Mouse (Mus musculus) hindbrain, embryonic 10.5 days (tissue): ENCODE measurements at regions not wholly inside any gene's neighbourhood (a gene's known extent, or its start where the extent isn't known, plus 50 kb on each side); places are given as distances from the start of the nearest gene placed in this dataset.

ENCODE experiments used
- DNase-seq: peaks from one replicate; pipeline ENCODE4 v3.0.0-alpha.2; 2017; ENCODE audit warnings: low spot score
- H3K27ac ChIP-seq: fragments of 300-500 bp; sonication (generic); 2 replicates; pipeline ENCODE4 v1.5.1; 2016; ENCODE audit warnings: mild to moderate bottlenecking, moderate library complexity
- H3K27me3 ChIP-seq: fragments of 300-500 bp; sonication (generic); 2 replicates; pipeline ENCODE4 v1.6.1; 2016; ENCODE audit warnings: mild to moderate bottlenecking; ENCODE audit not compliant: poor library complexity, insufficient read depth, severe bottlenecking
- H3K36me3 ChIP-seq: fragments of 300-500 bp; sonication (generic); 2 replicates; pipeline ENCODE4 v1.6.1; 2016; ENCODE audit warnings: mild to moderate bottlenecking, moderate library complexity
- H3K4me1 ChIP-seq: fragments of 300-500 bp; sonication (generic); replicated peaks from 2 replicates; pipeline ENCODE4 v1.6.1; 2016; ENCODE audit warnings: mild to moderate bottlenecking
- H3K4me3 ChIP-seq: fragments of 300-500 bp; sonication (generic); 2 replicates; pipeline ENCODE4 v1.5.1; 2016; ENCODE audit warnings: mild to moderate bottlenecking, moderate library complexity
- H3K9me3 ChIP-seq: fragments of 300-500 bp; sonication (generic); 2 replicates; pipeline ENCODE4 v1.6.1; 2016; ENCODE audit warnings: mild to moderate bottlenecking, moderate library complexity
- WGBS: fragments of 180-500 bp; shearing (Covaris S2); methylation state at CpG from one replicate; pipeline ENCODE4 v1.1.7; 2016; 5-methylcytosine and 5-hydroxymethylcytosine counted together

- no peak overlapping the region for H3K4me3 ChIP-seq
- H3K9me3 ChIP-seq = no peaks in the 10 kb centered on the region
- H3K27me3 ChIP-seq = no peaks in the 10 kb centered on the region
- WGBS = 89% methylated on average over 1 of the region's 1 CpGs
- DNase-seq = no peak
- no peak overlapping the region for H3K27ac ChIP-seq
- H3K36me3 ChIP-seq = no peaks in the 10 kb centered on the region
- H3K4me1 ChIP-seq = no peaks in the 10 kb centered on the region
These were observed 456.7 kb upstream of the Id2 start for GRCm38 (mm10) chr12:25553656-25554055.

DNA sequence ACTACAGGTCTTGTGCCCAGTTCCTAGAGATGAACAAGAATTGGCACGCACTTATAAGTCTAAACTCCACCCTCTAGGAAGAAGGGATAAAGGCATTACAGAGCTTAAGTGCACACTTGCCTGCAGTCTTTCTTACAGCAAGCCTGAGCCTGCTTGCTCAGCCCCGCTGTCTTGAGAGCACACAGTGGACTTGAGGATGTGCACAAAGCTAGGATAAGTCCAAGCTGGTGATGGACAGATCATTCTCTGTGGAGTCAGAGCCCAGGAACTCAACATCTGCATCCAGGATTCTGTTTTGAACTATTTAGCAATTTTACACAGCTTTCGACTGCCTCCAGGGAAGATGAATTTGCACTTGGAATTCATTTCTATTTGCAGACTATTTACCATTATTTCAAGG is 452.8 kb upstream of the Id2 start:
- no peak overlapping the region for H3K4me3 ChIP-seq
- 91% methylated on average over 3 of the region's 3 CpGs for WGBS
- no peaks in the 10 kb centered on the region for H3K36me3 ChIP-seq

DNA sequence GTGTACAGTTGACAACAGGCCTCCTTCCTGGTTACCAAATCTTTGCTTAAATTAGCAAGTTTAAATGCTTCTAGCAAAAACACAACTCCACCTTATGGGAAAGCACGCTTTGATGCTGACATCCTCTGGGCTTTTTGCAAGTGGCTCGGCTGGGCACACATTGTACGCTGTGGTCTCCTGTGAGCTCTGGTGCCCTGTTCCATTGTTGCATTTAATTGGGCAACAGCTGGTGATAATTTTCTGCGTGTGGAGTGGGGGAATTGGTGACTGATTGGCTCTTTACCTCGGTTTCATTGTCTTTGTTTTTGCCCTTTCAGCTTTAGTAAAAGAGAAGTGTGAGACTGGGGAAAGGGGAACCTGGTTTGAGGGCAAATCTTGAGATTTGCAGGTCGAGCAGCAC is 447.3 kb upstream of the Id2 start:
- Histone ChIP-seq H3K9me3 (no peaks in the 10 kb centered on the region), H3K27ac (no peak overlapping the region), H3K27me3 (no peaks in the 10 kb centered on the region), H3K4me1 (0 out of 2 replicates have a peak, but pooled peaks cover 7% of the 10 kb centered on the region), H3K36me3 (no peaks in the 10 kb centered on the region), H3K4me3 (no peak overlapping the region)
- DNase-seq = no peak
- WGBS = 57% methylated on average over 6 of the region's 6 CpGs

More for the DNA sequence above, 452.8 kb upstream of the Id2 start:
- Histone ChIP-seq H3K4me1 (no peaks in the 10 kb centered on the region), H3K27me3 (no peaks in the 10 kb centered on the region), H3K27ac (no peak overlapping the region), H3K9me3 (no peaks in the 10 kb centered on the region)
- DNase-seq = no peak

DNA sequence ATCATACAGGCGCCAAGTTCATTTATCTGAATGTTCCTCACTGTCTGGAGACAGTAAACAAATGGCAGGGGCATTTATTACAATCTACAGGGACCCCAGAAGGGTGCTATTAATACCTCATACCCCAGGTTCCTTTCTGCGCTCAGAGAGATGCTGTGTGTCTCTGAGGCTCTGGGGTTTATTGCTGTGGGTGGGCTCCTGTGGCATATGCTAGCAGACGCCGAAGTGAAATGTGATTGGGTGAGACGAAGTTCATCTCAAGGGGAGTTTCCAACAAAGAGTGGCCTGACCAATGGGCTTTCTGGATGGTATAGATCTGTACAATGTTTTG is 437.6 kb upstream of the Id2 start:
- H3K36me3 ChIP-seq = no peaks in the 10 kb centered on the region
- no peaks in the 10 kb centered on the region for H3K9me3 ChIP-seq
- 76% methylated on average over 5 of the region's 5 CpGs for WGBS
- H3K4me3 ChIP-seq = no peak overlapping the region
- no peak overlapping the region for H3K27ac ChIP-seq
- H3K27me3 ChIP-seq = no peaks in the 10 kb centered on the region
- no peaks in the 10 kb centered on the region for H3K4me1 ChIP-seq
- no peak for DNase-seq

- no peaks in the 10 kb centered on the region for H3K36me3 ChIP-seq
- no peak overlapping the region for H3K4me3 ChIP-seq
- H3K9me3 ChIP-seq = no peaks in the 10 kb centered on the region
- no peaks in the 10 kb centered on the region for H3K4me1 ChIP-seq
- DNase-seq = peak; percentile 68
- no peak overlapping the region for H3K27ac ChIP-seq
- 67% methylated on average over 10 of the region's 10 CpGs for WGBS
- H3K27me3 ChIP-seq = no peaks in the 10 kb centered on the region
These were observed 437.0 kb upstream of the Id2 start for GRCm38 (mm10) chr12:25533709-25534619.

GRCm38 (mm10) chr12:25530483-25530882 is 433.5 kb upstream of the Id2 start:
- DNase-seq = no peak
- Histone ChIP-seq H3K4me1 (no peaks in the 10 kb centered on the region), H3K27me3 (no peaks in the 10 kb centered on the region), H3K36me3 (no peaks in the 10 kb centered on the region), H3K4me3 (no peak overlapping the region), H3K27ac (no peak overlapping the region), H3K9me3 (no peaks in the 10 kb centered on the region)
- 87% methylated on average over 3 of the region's 3 CpGs for WGBS

DNA sequence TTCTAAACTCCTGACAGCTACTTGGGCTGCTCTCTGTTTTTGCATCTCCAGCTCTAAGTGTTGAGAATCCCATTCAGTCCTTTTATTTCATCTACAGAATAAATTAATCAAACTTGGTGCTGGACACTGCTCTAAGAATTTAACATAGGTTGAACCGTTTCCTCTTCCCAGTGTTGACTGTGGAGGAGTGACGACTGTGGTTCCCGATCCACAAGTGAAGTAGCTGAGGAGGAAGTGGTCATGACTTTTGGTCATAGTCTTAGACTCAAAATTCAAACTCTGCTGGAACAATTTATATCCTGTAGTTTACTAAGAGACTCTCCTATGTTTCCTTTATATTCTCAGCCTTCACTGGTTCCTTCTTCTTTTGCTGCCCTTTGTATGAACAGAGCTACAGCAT is 432.6 kb upstream of the Id2 start:
- WGBS = 90% methylated on average over 3 of the region's 3 CpGs
- DNase-seq = no peak
- Histone ChIP-seq H3K36me3 (no peaks in the 10 kb centered on the region), H3K4me1 (no peaks in the 10 kb centered on the region), H3K4me3 (no peak overlapping the region), H3K27ac (no peak overlapping the region), H3K9me3 (no peaks in the 10 kb centered on the region), H3K27me3 (no peaks in the 10 kb centered on the region)

- H3K4me1 ChIP-seq = no peaks in the 10 kb centered on the region
- H3K27me3 ChIP-seq = no peaks in the 10 kb centered on the region
- H3K36me3 ChIP-seq = no peaks in the 10 kb centered on the region
- no peak overlapping the region for H3K27ac ChIP-seq
- no peak overlapping the region for H3K4me3 ChIP-seq
- no peak for DNase-seq
- no peaks in the 10 kb centered on the region for H3K9me3 ChIP-seq
- 93% methylated on average over 11 of the region's 11 CpGs for WGBS
These were observed 429.7 kb upstream of the Id2 start for GRCm38 (mm10) chr12:25526639-25527038.

DNA sequence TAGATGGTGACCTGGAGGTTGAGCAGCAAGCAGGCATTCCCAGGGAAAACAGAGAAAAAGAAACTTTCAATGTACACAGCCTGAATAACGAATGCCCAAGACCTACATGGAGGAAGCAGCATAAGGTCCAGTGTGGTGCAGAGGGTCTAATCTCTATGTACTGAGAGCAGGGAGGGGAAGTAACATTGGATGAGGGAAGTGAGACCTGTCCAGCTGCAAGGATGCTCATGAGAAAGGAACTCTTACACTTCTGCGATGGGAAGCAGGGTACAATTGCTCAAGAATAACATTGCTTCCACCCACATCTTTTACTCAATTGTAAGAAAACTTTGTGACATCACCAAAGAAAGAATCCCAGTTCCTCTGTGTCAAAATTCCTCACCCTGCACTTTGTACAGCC is 419.8 kb upstream of the Id2 start:
- H3K36me3 ChIP-seq = no peaks in the 10 kb centered on the region
- WGBS = 88% methylated on average over 2 of the region's 2 CpGs
- no peaks in the 10 kb centered on the region for H3K4me1 ChIP-seq
- DNase-seq = no peak
- H3K27ac ChIP-seq = no peak overlapping the region
- no peaks in the 10 kb centered on the region for H3K27me3 ChIP-seq
- H3K4me3 ChIP-seq = no peak overlapping the region
- H3K9me3 ChIP-seq = no peaks in the 10 kb centered on the region

GRCm38 (mm10) chr12:25513679-25514078 is 416.7 kb upstream of the Id2 start:
- no peak overlapping the region for H3K27ac ChIP-seq
- H3K9me3 ChIP-seq = no peaks in the 10 kb centered on the region
- H3K36me3 ChIP-seq = no peaks in the 10 kb centered on the region
- no peak overlapping the region for H3K4me3 ChIP-seq
- no peak for DNase-seq
- no peaks in the 10 kb centered on the region for H3K4me1 ChIP-seq
- H3K27me3 ChIP-seq = no peaks in the 10 kb centered on the region

DNA sequence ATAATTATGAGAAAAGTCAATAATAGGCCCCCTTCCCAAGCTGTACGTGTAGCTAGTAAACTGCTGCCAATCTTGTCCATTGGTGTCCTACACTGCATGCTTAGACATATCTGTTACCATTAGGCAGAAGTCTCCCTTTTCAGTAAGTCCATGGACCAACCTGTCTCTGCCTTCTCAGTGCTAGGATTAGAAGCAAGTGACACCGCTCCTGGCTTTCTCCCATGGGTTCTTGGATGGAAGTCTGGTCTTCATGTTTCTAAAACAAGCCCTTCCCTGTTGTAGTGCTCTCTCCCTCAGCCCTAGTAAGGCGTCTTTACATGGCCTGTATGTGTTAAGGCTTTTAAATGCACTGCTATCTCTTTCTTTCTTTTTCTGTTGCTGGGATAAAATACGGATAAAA is 412.7 kb upstream of the Id2 start:
- DNase-seq = no peak
- H3K36me3 ChIP-seq = no peaks in the 10 kb centered on the region
- peaks cover 15% of the 10 kb centered on the region for H3K9me3 ChIP-seq
- H3K4me3 ChIP-seq = no peak overlapping the region
- no peaks in the 10 kb centered on the region for H3K27me3 ChIP-seq
- no peak overlapping the region for H3K27ac ChIP-seq
- no peaks in the 10 kb centered on the region for H3K4me1 ChIP-seq
- WGBS = 91% methylated on average over 4 of the region's 4 CpGs

- Histone ChIP-seq H3K36me3 (no peaks in the 10 kb centered on the region), H3K4me1 (no peaks in the 10 kb centered on the region), H3K27me3 (no peaks in the 10 kb centered on the region), H3K9me3 (no peaks in the 10 kb centered on the region), H3K4me3 (no peak overlapping the region), H3K27ac (no peak overlapping the region)
- 86% methylated on average over 5 of the region's 5 CpGs for WGBS
- no peak for DNase-seq
These were observed 396.3 kb upstream of the Id2 start for GRCm38 (mm10) chr12:25493233-25493632.

DNA sequence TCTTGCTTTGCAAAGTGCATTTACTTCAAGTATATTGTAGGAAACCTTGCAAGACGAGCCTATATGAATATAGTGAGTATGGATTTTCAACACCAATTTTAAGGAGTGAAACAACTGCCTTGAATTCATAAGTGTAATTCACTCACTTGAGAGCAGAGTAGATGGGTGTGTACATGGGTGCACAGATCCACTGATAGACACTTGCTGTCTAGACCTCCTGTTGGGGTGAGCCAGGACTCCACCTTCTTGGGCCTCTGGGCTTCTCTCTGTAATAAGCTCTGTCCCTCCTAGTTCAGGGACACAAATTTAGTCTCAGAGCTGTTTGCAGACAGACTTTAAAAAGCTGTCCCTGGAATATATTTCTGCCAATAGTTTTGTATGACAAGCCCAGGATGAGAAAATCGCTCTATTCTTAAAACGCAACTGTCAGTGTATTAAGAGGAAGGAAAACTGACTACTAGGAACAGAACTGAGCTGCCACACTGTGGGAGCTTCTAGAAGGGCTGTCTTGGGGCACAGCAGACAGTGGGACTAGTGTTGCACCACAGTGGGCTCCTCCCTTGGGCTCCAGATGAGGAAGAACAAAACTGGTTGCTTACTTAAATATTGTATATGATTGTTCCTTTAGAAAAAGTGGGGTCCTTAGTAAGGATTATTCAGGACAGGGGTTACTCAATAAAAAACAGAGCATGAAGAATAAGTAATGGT is 395.7 kb upstream of the Id2 start:
- no peaks in the 10 kb centered on the region for H3K9me3 ChIP-seq
- 87% methylated on average over 3 of the region's 3 CpGs for whole genome bisulfite sequencing

More for the DNA sequence above, 395.7 kb upstream of the Id2 start:
- no peaks in the 10 kb centered on the region for H3K36me3 ChIP-seq
- H3K4me3 ChIP-seq = no peak overlapping the region
- H3K27ac ChIP-seq = no peak overlapping the region
- H3K4me1 ChIP-seq = no peaks in the 10 kb centered on the region
- no peak for DNase-seq
- no peaks in the 10 kb centered on the region for H3K27me3 ChIP-seq
